Mouse (Mus musculus) hindbrain, embryonic 12.5 days (tissue): Measurements from ENCODE around the gene Hist1h3d. TPM values are rescaled to one million over a fixed set of nuclear protein-coding genes. Genes with fewer than 3 reads are reported as not detected.
"Not testable (repeated sequence)": the region's sequence is repeated elsewhere in the genome, so short reads cannot be mapped to it uniquely, and the experiment has no call there.

Experiments
- ATAC-seq: fragments of 200-750 bp; cut with Nextera tagmentation; 2 replicates; pipeline ENCODE4 v1.8.0; 2017; ENCODE audit warnings: moderate TSS enrichment; ENCODE audit not compliant: low FRiP score
- H3K27ac ChIP-seq: fragments of 300-500 bp; sonication (generic); 2 replicates; pipeline ENCODE4 v1.5.1; 2016; ENCODE audit warnings: mild to moderate bottlenecking
- H3K27me3 ChIP-seq: fragments of 300-500 bp; sonication (generic); 2 replicates; pipeline ENCODE4 v1.6.1; 2016; ENCODE audit warnings: mild to moderate bottlenecking
- H3K36me3 ChIP-seq: fragments of 300-500 bp; sonication (generic); 2 replicates; pipeline ENCODE4 v1.6.1; 2016; ENCODE audit warnings: mild to moderate bottlenecking
- H3K4me1 ChIP-seq: fragments of 300-500 bp; sonication (generic); 2 replicates; pipeline ENCODE4 v1.6.1; 2016
- H3K4me2 ChIP-seq: fragments of 300-500 bp; sonication (generic); replicated peaks from 2 replicates; pipeline ENCODE4 v1.6.1; 2016; ENCODE audit warnings: mild to moderate bottlenecking
- H3K4me3 ChIP-seq: fragments of 300-500 bp; sonication (generic); 2 replicates; pipeline ENCODE4 v1.5.1; 2016; ENCODE audit warnings: mild to moderate bottlenecking
- H3K9ac ChIP-seq: fragments of 300-500 bp; sonication (generic); 2 replicates; pipeline ENCODE4 v1.6.1; 2016; ENCODE audit warnings: mild to moderate bottlenecking, moderate library complexity
- H3K9me3 ChIP-seq: fragments of 300-500 bp; sonication (generic); replicated peaks from 2 replicates; pipeline ENCODE4 v1.6.1; 2016; ENCODE audit warnings: mild to moderate bottlenecking
- WGBS: fragments of 180-500 bp; shearing (Covaris S2); methylation state at CpG from one replicate; pipeline ENCODE4 v1.1.7; 2016; 5-methylcytosine and 5-hydroxymethylcytosine counted together
- polyA plus RNA-seq: library from polyadenylated mRNA; unstranded; fragments of >200 nt; fragmentation: Nextera tagmentation; extraction: Ambion mirVana; gene quantifications from 2 replicates; pipeline ENCODE4 v1.2.1, GENCODE M21; 2016

Hist1h3d gene
- polyA plus RNA-seq, 1 experiment from 2014 or later, result 4.8 TPM

DNA sequence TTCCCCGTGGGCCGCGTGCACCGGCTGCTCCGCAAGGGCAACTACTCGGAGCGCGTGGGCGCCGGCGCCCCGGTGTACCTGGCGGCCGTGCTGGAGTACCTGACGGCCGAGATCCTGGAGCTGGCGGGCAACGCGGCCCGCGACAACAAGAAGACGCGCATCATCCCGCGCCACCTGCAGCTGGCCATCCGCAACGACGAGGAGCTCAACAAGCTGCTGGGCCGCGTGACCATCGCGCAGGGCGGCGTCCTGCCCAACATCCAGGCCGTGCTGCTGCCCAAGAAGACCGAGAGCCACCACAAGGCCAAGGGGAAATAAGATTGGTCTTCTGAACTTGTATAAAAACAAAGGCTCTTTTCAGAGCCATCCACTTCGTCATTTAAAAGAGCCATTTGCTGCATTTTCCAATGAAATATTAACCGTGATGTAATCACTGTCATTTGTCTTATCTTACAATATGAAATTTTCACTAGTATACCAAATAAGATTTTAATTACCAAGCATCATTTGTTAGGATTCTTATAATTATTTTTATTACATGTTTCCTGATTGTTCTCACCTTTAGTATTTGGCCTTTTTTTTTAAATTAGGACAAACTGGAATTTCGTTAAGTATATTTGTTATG lies 905 bp upstream of the Hist1h3d start:
- not testable (repeated sequence) for H3K9ac ChIP-seq, H3K9me3 ChIP-seq, H3K27me3 ChIP-seq, H3K36me3 ChIP-seq
- peak overlapping the region; percentile 87 for H3K27ac ChIP-seq
- peaks cover 34% of the 10 kb centered on the region for H3K4me1 ChIP-seq
- H3K4me3 ChIP-seq, result peak overlapping the region; percentile 25
- peak; percentile 8 for ATAC-seq
- H3K4me2 ChIP-seq, result peak overlapping the region; percentile 81
- 0% methylated on average over 12 of the region's 39 CpGs for WGBS

DNA sequence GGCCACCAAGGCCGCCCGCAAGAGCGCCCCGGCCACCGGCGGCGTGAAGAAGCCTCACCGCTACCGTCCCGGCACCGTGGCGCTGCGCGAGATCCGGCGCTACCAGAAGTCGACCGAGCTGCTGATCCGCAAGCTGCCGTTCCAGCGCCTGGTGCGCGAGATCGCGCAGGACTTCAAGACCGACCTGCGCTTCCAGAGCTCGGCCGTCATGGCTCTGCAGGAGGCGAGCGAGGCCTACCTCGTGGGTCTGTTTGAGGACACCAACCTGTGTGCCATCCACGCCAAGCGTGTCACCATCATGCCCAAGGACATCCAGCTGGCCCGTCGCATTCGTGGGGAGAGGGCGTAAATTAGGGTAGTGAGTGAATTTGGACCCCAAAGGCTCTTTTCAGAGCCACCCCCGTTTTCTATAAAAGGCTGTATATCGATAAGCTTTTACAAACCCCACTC lies 326 bp downstream of the Hist1h3d start:
- Histone ChIP-seq H3K4me1 (peaks cover 29% of the 10 kb centered on the region), H3K4me2 (peak overlapping the region; percentile 73), H3K4me3 (peak overlapping the region; percentile 44), H3K27ac (peak overlapping the region; percentile 83), H3K9ac (peak overlapping the region; percentile 63)
- not testable (repeated sequence) for ATAC-seq, H3K9me3 ChIP-seq, H3K27me3 ChIP-seq, H3K36me3 ChIP-seq
- WGBS, result 2% methylated on average over 11 of the region's 40 CpGs

DNA sequence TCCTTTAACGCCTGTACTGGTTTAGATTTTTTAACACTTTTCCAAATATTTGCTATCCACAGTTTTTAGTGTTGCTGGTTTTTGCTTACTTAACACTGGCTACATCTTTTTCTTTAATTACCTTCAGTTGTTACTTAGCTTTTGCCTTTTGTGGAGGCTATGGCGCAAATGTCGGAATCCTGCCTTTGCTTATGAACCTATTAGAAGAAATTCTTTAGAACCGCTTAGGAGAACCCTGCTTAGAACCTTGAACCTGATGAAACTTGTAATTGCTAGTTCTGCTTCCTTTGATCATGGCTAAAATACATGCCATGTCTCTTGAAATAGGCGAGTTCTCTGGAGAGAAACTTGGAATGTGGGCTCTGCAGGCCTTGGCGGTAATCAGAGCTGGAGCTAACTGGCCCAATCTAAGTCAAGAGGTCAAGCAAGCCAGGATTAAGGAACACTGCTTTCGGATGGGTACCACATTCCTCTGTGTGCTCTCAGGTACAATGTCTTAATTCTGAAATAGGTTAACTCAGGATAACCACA lies 853 bp downstream of the Hist1h3d start:
- 4% methylated on average over 7 of the region's 7 CpGs for WGBS
- Histone ChIP-seq H3K27me3 (no peaks in the 10 kb centered on the region), H3K9me3 (no peaks in the 10 kb centered on the region), H3K4me3 (peak overlapping the region; percentile 44), H3K36me3 (no peaks in the 10 kb centered on the region), H3K4me1 (peaks cover 29% of the 10 kb centered on the region), H3K4me2 (peak overlapping the region; percentile 73), H3K27ac (peak overlapping the region; percentile 83), H3K9ac (peak overlapping the region; percentile 63)
- ATAC-seq, result no peak

DNA sequence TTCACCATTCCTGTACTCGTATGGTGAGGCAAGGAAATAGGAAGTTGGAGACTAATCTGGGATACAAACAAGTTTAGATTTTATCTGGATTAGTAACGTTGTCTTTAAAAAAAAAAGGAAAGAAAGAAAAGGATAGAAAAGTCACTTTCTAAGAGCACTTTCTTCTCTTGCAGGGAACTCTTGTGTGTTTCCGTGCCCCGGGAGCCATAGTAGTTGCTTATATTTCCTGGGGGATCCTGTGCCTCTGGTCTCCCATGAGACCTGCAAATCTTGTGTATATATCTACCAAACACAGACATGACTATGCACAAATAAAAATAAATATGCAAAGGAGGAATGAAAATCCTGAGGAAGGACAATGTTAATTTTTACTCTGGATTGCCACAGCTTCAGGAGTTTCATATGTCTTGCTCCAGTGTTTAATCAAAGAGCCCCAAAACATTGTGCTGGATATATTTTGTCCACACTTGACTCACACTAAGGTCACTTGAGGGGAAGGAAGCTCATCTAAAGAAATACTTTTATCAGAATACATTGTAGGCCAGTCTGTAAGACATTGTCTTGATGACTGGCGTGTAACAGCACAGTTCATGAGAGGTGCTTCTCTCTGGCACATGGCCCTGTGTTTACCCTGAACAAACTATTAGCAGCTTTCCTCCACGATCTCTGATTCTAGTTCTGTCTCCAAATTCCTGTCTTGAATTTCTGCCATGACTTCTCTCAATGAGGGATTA lies 1.5 kb downstream of the Hist1h3d start:
- WGBS, result 51% methylated on average over 6 of the region's 6 CpGs
- Histone ChIP-seq H3K27me3 (no peaks in the 10 kb centered on the region), H3K27ac (peak overlapping the region; percentile 83), H3K36me3 (no peaks in the 10 kb centered on the region), H3K9ac (peak overlapping the region; percentile 63), H3K4me2 (peak overlapping the region; percentile 73), H3K9me3 (no peaks in the 10 kb centered on the region), H3K4me3 (peak overlapping the region; percentile 44; the same call in 1 of the 2 replicates), H3K4me1 (peaks cover 32% of the 10 kb centered on the region)
- ATAC-seq, result no peak

DNA sequence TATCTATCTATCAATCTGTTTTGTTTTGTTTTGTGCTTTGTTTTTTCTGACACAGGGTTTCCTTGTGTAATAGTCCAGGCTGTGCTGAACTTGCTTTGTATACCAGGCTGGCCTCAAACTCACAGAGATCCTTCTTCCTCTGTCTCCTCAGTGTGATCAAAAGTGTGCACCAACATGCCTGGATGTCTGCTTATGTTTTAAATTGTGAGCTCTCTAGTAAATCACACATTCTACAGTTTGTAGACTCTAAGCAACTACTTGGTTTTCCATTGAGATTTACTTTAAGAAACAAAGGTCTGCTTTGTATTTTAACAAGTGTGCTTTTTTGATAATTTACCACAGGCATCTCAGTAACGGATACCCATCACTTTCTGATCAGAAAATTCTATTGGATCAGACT lies 2.3 kb downstream of the Hist1h3d start:
- no peak for ATAC-seq
- H3K27ac ChIP-seq, result no peak overlapping the region
- H3K27me3 ChIP-seq, result no peaks in the 10 kb centered on the region
- no peaks in the 10 kb centered on the region for H3K36me3 ChIP-seq
- WGBS, result 93% methylated on average over 1 of the region's 1 CpGs
- no peak overlapping the region for H3K4me2 ChIP-seq
- H3K4me3 ChIP-seq, result no peak overlapping the region
- H3K9ac ChIP-seq, result no peak overlapping the region
- H3K9me3 ChIP-seq, result no peaks in the 10 kb centered on the region
- H3K4me1 ChIP-seq, result peaks cover 31% of the 10 kb centered on the region

DNA sequence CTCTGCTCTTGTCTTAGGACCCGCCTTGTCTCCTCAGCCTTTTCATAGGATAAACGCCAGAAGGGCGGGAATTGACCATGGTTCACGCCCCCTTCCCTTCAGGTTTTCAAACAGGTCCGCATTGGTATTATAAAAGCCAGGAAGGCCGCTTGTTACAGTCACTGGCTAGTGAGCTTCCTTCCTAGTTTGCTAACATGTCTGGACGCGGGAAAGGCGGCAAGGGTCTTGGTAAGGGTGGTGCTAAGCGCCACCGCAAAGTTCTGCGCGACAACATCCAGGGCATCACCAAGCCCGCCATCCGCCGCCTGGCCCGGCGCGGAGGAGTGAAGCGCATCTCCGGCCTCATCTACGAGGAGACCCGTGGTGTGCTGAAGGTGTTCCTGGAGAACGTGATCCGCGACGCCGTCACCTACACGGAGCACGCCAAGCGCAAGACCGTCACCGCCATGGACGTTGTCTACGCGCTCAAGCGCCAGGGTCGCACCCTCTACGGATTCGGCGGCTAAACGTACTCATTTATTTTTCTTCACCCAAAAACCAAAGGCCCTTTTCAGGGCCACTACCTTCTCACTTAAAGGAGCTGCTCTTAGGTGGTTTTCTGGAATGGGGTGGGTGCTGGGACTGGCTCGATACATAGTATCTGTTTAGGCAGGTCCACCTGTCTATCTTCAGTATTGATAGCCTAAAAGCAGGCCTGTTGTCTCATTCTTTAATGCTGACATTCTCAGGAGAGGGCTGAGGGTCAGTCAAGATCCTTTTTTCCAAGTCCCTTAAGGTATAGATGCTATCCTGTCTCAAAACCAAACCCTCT lies 6.0 kb downstream of the Hist1h3d start, which contains the start of gene Hist1h4d:
Hist1h4d (plus strand) TSS at position 191 of the 811 bp plus-strand sequence.
- Histone ChIP-seq H3K27me3 (no peaks in the 10 kb centered on the region), H3K27ac (peak within 1 kb of the TSS; percentile 84), H3K4me2 (peak within 1 kb of the TSS; percentile 87), H3K36me3 (no peaks in the 10 kb centered on the region), H3K9me3 (no peaks in the 10 kb centered on the region), H3K9ac (peak within 1 kb of the TSS; percentile 68), H3K4me1 (peaks cover 30% of the 10 kb centered on the region), H3K4me3 (peak within 1 kb of the TSS; percentile 51)
- ATAC-seq, result peak; percentile 88
- under 1% methylated on average over 43 of the region's 43 CpGs for WGBS

DNA sequence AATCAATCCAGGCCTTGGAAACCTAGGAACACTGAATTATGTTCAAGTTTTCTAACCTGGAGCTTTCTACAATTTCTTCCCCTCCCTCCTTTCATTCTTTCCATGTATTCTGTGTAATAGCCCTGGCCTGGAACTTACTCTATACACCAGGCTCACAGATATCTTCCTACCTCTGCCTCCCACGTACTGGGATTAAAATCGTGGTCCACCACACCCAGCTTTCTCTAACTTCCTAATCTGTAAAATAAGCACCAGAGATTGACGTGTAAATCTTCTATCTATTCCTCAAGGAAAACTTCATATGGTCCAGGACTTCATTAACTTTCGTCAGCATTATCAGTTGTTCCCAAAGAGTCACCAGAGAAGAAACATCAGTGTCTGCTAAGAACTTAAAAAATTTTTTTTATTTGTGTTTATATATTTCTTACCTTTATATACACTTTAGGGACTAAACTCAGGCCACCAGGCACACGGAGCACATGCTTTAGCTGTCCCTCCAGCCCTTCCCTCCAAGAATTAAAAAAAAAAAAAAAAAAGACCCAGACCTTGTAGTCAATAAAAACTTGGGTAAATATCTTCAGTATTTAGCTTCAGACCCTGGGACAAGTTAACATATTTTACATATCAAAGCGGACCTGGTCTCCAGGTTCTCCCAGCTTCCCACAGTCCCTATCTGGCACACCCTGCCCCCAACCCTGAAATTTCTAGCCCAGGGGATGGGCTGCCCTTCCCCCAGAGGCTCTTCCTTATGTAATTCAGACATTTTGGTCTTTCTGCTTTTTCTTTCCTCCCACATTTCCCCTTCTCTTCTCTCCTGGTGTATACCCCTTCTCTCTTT lies 6.9 kb downstream of the Hist1h3d start:
- Histone ChIP-seq H3K9me3 (no peaks in the 10 kb centered on the region), H3K9ac (peak overlapping the region; percentile 68), H3K4me2 (peak overlapping the region; percentile 87), H3K4me1 (peaks cover 24% of the 10 kb centered on the region), H3K27ac (peak overlapping the region; percentile 84), H3K27me3 (no peaks in the 10 kb centered on the region), H3K36me3 (no peaks in the 10 kb centered on the region), H3K4me3 (peak overlapping the region; percentile 51)
- WGBS, result 2% methylated on average over 6 of the region's 6 CpGs
- ATAC-seq, result no peak

DNA sequence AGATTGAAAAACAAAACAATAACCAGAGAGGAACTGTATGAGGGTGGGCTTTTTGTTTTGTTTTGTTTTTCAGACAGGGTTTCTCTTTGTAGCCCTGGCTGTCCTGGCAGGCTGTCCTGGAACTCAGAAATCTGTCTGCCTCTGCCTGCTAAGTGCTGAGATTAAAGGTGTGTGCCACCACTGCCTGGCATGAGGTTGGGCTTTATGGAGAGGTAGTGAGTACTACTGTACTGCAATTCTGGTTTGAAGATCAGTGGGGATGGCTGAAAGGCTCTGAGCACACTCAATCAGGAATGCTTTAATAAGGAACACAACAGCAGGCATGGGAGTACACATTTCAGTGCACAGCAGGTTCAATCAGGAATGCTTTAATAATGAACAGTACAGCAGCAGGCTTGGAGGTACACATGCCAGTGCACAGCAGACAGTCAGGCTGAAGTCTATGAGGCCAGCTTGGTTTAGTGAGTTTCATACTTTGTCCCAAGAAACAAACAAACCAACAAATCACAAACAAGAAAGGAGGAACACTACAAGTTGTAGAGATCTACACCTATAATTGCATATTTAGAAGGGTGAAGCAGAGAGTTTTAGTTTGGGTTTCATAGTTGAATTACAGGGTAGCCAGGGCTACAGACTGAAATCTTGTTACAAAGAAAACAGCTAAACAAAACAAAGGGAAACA lies 8.0 kb downstream of the Hist1h3d start:
- Histone ChIP-seq H3K4me1 (peaks cover 24% of the 10 kb centered on the region), H3K9me3 (no peaks in the 10 kb centered on the region), H3K27me3 (no peaks in the 10 kb centered on the region), H3K4me2 (peak overlapping the region; percentile 15; the same call in 1 of the 2 replicates), H3K27ac (peak overlapping the region; percentile 84), H3K4me3 (no peak overlapping the region), H3K36me3 (no peaks in the 10 kb centered on the region), H3K9ac (peak overlapping the region; percentile 1; the same call in 1 of the 2 replicates)
- ATAC-seq, result no peak

DNA sequence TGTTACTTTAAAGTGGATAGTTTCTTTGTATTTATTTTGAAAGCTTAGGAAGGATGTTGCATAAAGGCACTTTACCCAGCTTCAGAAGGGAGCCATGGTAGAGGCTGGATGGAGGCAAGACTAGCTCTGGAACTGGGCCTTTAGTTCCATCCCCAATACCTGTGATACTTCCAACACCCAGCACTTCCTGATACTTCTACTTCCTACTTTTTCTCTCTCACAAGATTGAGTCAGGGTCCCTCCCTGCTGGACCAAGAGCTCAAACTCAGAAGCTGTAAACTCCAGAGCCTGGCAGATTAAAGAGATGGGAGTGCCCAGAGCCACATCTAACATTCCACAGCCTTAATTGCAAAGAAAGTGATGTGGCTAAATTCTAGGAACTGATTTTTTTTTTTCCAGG lies 8.8 kb downstream of the Hist1h3d start:
- ATAC-seq, result no peak
- H3K9me3 ChIP-seq, result no peaks in the 10 kb centered on the region

DNA sequence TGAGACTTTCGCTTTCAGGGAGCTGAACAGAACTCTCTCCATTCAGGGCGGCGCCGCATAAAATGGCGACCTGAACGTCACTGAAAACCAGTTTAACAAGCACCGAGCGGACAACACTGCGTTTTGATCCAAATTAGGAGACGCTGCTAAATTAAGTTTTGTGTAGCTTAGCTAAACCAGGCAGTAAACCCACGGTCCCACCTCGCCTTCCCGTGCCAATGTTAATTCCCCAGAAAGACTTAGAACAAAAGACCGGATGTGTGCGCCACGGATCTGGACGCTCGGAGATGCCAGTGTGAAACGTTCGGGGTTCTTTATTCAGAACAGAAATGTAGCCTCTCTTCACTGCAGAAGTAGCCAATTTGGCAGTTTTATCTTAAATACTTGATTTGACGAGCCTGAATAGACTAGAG lies 9.5 kb downstream of the Hist1h3d start:
- Histone ChIP-seq H3K4me1 (peaks cover 24% of the 10 kb centered on the region), H3K9me3 (no peaks in the 10 kb centered on the region), H3K4me3 (peak overlapping the region; percentile 37), H3K27me3 (no peaks in the 10 kb centered on the region), H3K4me2 (peak overlapping the region; percentile 69), H3K9ac (peak overlapping the region; percentile 75), H3K36me3 (no peaks in the 10 kb centered on the region), H3K27ac (peak overlapping the region; percentile 94)
- ATAC-seq, result peak; percentile 23; the same call in 1 of the 2 replicates
- WGBS, result under 1% methylated on average over 21 of the region's 21 CpGs

More for the DNA sequence above, 8.8 kb downstream of the Hist1h3d start:
- Histone ChIP-seq H3K4me1 (peaks cover 24% of the 10 kb centered on the region), H3K27me3 (no peaks in the 10 kb centered on the region), H3K27ac (peak overlapping the region; percentile 94), H3K4me2 (peak overlapping the region; percentile 69), H3K9ac (peak overlapping the region; percentile 75), H3K4me3 (peak overlapping the region; percentile 37; the same call in 1 of the 2 replicates), H3K36me3 (no peaks in the 10 kb centered on the region)
